Mouse (Mus musculus) thymus, postnatal 14 days (tissue): ENCODE data around the gene Frat1.

Experiments
- DNase-seq: peaks from one replicate; pipeline ENCODE4 v3.0.0; 2021

Gene Frat1

GRCm38 (mm10) chr19:41829381-41830105 lies at the start of gene Frat1:
Gene Frat1, plus strand, starts transcription at chr19:41829970.
- DNase-seq = peak; percentile 91

- no peak for DNase-seq
Measured at GRCm38 (mm10) chr19:41786896-41787295, 42.9 kb upstream of the Frat1 start.

- DNase-seq = no peak
Measured at GRCm38 (mm10) chr19:41789110-41789961, 40.4 kb upstream of the Frat1 start.

GRCm38 (mm10) chr19:41791384-41791783 lies 38.4 kb upstream of the Frat1 start:
- no peak for DNase-seq

GRCm38 (mm10) chr19:41792934-41793486 lies 36.8 kb upstream of the Frat1 start:
- DNase-seq = no peak

- no peak for DNase-seq
Measured at GRCm38 (mm10) chr19:41794017-41794416, 35.8 kb upstream of the Frat1 start.

- DNase-seq = no peak
Measured at GRCm38 (mm10) chr19:41794901-41795300, 34.9 kb upstream of the Frat1 start.

- DNase-seq = no peak
Measured at GRCm38 (mm10) chr19:41796148-41796760, 33.5 kb upstream of the Frat1 start.

GRCm38 (mm10) chr19:41796789-41797327 lies 32.9 kb upstream of the Frat1 start:
- no peak for DNase-seq

GRCm38 (mm10) chr19:41797536-41797935 lies 32.2 kb upstream of the Frat1 start:
- DNase-seq = no peak

- no peak for DNase-seq
Measured at GRCm38 (mm10) chr19:41800451-41800850, 29.3 kb upstream of the Frat1 start.

GRCm38 (mm10) chr19:41800986-41801741 lies 28.6 kb upstream of the Frat1 start:
- no peak for DNase-seq

GRCm38 (mm10) chr19:41801742-41802369 lies 27.9 kb upstream of the Frat1 start, which contains the start of gene Arhgap19:
Gene Arhgap19, minus strand, starts transcription at chr19:41802047.
- peak; percentile 92 for DNase-seq

GRCm38 (mm10) chr19:41803322-41803721 lies 26.4 kb upstream of the Frat1 start:
- peak; percentile 84 for DNase-seq

- no peak for DNase-seq
Measured at GRCm38 (mm10) chr19:41805831-41806230, 23.9 kb upstream of the Frat1 start.

- DNase-seq = no peak
Measured at GRCm38 (mm10) chr19:41807497-41807896, 22.3 kb upstream of the Frat1 start.

- no peak for DNase-seq
Measured at GRCm38 (mm10) chr19:41808104-41808634, 21.6 kb upstream of the Frat1 start.

- no peak for DNase-seq
Measured at GRCm38 (mm10) chr19:41810074-41810473, 19.7 kb upstream of the Frat1 start.

GRCm38 (mm10) chr19:41812525-41812924 lies 17.2 kb upstream of the Frat1 start:
- no peak for DNase-seq

- DNase-seq = no peak
Measured at GRCm38 (mm10) chr19:41813374-41813773, 16.4 kb upstream of the Frat1 start.

- DNase-seq = no peak
Measured at GRCm38 (mm10) chr19:41816410-41816809, 13.4 kb upstream of the Frat1 start.
